Mouse (Mus musculus) embryonic facial prominence, embryonic 10.5 days (tissue): ENCODE results near the gene Abhd6. TPM values are rescaled to one million over a fixed set of nuclear protein-coding genes. Genes with fewer than 3 reads are reported as not detected.

ENCODE experiments used
- DNase-seq: peaks from one replicate; pipeline ENCODE4 v3.0.0-alpha.2; 2017; ENCODE audit warnings: low spot score
- H3K27ac ChIP-seq: fragments of 300-500 bp; sonication (generic); replicated peaks from 2 replicates; pipeline ENCODE4 v1.5.1; 2016; ENCODE audit warnings: mild to moderate bottlenecking
- H3K27me3 ChIP-seq: fragments of 300-500 bp; sonication (generic); replicated peaks from 2 replicates; pipeline ENCODE4 v1.6.1; 2016; ENCODE audit warnings: low read depth, mild to moderate bottlenecking; ENCODE audit not compliant: poor library complexity, severe bottlenecking
- H3K36me3 ChIP-seq: fragments of 300-500 bp; sonication (generic); replicated peaks from 2 replicates; pipeline ENCODE4 v1.6.1; 2016; ENCODE audit warnings: mild to moderate bottlenecking, moderate library complexity
- H3K4me1 ChIP-seq: fragments of 300-500 bp; sonication (generic); 2 replicates; pipeline ENCODE4 v1.6.1; 2016
- H3K4me3 ChIP-seq: fragments of 300-500 bp; sonication (generic); 2 replicates; pipeline ENCODE4 v1.5.1; 2016; ENCODE audit warnings: mild to moderate bottlenecking, moderate library complexity
- H3K9me3 ChIP-seq: fragments of 300-500 bp; sonication (generic); 2 replicates; pipeline ENCODE4 v1.6.1; 2016; ENCODE audit warnings: mild to moderate bottlenecking
- WGBS: fragments of 180-500 bp; shearing (Covaris S2); methylation state at CpG from one replicate; pipeline ENCODE4 v1.1.7; 2016; 5-methylcytosine and 5-hydroxymethylcytosine counted together
- polyA plus RNA-seq: library from polyadenylated mRNA; unstranded; fragments of >200 nt; fragmentation: Nextera tagmentation; extraction: Ambion mirVana; gene quantifications from 2 replicates; pipeline ENCODE4 v1.2.1, GENCODE M21; 2016

The Abhd6 gene
- polyA plus RNA-seq, 1 experiment from 2014 or later = 17.6 TPM

DNA sequence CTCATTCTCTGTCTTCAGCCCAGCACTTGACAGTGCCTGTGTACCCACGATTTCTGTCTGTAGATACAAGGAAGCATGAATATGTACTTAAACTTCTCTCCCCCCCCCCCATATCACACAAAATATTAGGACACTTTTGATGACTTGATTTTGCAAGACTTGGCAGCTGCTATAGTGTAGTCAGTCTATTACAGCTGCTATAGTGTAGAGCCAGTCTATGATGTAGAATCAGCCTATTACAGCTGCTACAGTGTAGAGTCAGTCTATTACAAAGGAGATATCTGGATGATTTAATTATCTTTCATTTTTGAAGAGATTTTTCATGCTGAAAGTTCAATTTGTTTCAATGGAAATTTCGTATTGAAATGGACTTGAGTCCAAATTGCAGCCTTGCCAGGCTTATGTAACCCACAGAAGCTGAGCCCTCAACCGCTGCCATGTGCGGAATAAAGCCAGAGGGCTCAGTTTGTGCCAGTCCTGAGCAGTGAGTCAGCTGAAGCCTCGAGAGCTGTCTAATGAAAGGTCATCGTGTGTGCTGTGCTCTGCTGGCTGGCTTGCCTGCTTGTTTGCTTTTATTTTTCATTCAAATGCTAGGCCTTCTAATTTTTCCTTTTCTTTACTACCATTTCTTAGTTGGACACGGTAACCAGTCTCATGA lies 36.2 kb downstream of the Abhd6 start:
- WGBS = 84% methylated on average over 7 of the region's 7 CpGs

DNA sequence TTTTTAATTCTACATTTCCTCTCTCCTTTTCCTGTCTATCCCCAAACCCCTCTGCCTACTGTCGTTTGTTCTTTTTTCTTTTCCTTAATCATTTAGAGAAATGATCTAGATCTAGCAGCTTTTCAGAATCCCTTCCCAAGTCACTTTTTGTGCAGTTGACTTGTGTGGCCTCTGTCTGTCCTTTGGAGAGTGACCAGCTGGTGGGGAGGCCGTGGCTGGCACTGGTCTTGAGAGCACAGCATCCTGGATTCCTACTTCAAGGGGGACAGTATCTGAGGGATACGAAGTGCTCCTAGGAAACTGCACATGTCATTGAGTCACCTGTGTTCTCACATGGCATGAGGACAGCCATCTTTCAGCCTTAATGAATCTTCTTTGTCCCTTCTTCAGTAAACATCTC lies 37.5 kb downstream of the Abhd6 start:
- Histone ChIP-seq H3K36me3 (peaks cover 7% of the 10 kb centered on the region; the same call in 1 of the 2 replicates), H3K27me3 (no peaks in the 10 kb centered on the region), H3K4me1 (no peaks in the 10 kb centered on the region), H3K27ac (no peak overlapping the region), H3K9me3 (no peaks in the 10 kb centered on the region), H3K4me3 (no peak overlapping the region)
- 88% methylated on average over 3 of the region's 3 CpGs for WGBS
- DNase-seq = no peak

More for the DNA sequence above, 36.2 kb downstream of the Abhd6 start:
- no peaks in the 10 kb centered on the region for H3K27me3 ChIP-seq
- no peak overlapping the region for H3K4me3 ChIP-seq
- no peaks in the 10 kb centered on the region for H3K4me1 ChIP-seq
- no peaks in the 10 kb centered on the region for H3K9me3 ChIP-seq
- H3K27ac ChIP-seq = no peak overlapping the region
- no peak for DNase-seq
- peaks cover 5% of the 10 kb centered on the region; the same call in 1 of the 2 replicates for H3K36me3 ChIP-seq

DNA sequence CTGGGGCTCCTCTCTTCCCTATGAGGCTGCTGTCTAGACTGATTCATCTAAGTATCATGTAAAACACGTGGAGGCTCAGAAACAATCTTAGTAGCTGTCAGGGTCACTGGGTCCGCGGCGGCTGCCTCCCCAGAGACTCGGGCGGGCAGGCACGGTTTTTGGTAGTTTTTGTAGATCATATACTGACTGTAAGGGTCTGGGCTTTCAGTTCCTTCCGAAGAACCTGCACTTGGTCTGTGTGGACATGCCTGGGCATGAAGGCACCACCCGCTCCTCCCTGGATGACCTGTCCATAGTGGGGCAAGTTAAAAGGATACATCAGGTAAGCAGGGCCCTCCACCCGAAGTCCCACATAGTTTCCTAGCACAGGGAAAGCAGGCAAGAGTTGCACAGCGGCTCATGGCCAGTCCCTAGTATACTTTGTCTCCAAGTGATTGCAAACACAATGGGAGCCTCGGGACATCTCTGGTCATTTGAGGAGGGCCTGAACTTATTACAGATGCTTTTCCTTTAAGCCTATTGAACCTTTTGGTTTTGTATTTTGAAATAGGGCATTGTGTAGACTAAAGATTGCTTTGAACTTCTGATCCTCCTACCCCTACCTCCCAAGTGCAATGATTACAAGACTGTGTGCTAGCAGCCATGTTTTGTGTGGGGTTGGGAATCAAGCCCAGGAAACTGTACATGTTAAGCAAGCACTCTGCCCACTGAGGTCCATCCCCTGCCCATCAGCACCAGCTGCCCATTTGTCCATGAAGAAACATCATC lies 38.4 kb downstream of the Abhd6 start:
- Histone ChIP-seq H3K4me1 (no peaks in the 10 kb centered on the region), H3K36me3 (peaks cover 12% of the 10 kb centered on the region; the same call in 1 of the 2 replicates), H3K4me3 (no peak overlapping the region), H3K27ac (no peak overlapping the region), H3K9me3 (no peaks in the 10 kb centered on the region), H3K27me3 (no peaks in the 10 kb centered on the region)
- 85% methylated on average over 12 of the region's 12 CpGs for WGBS
- DNase-seq = no peak

DNA sequence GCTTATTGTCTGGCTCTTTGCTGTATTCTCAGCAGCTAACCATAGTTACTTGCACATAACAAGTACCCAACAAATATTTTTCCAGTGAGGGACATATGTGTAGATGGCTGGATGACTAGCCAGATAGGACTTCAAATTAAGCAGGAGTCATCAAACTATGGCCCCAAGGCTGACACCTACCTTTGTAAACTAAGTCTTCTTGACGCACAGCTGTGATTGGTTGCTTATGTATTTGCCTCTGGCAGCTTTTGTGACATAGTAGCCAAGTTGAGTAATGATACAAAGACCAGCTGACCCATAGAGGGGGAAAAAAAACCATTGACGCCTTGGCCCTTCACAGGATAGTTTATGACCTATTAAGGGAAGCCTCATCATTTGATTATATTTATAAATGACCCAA lies 39.4 kb downstream of the Abhd6 start:
- WGBS = 92% methylated on average over 2 of the region's 2 CpGs
- no peak for DNase-seq
- peaks cover 20% of the 10 kb centered on the region for H3K36me3 ChIP-seq
- no peak overlapping the region for H3K27ac ChIP-seq
- no peak overlapping the region for H3K4me3 ChIP-seq
- H3K27me3 ChIP-seq = no peaks in the 10 kb centered on the region
- no peaks in the 10 kb centered on the region for H3K9me3 ChIP-seq
- no peaks in the 10 kb centered on the region for H3K4me1 ChIP-seq

DNA sequence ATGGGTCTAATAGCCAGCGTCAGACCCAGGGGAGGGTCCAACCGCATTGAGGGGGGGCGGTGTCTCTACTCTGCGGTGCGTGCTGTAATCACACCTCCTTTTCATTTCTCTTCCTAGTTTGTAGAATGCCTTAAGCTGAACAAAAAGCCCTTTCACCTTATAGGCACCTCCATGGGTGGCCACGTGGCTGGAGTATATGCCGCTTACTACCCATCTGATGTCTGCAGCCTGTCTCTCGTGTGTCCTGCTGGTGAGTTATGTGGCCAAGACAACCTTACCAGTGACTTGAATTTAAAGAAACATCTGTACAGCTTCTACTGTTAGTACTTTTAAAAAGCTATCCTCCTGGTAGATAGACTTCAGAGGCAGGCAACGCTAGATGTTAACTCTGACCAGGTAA lies 39.9 kb downstream of the Abhd6 start:
- Histone ChIP-seq H3K27me3 (no peaks in the 10 kb centered on the region), H3K36me3 (peaks cover 24% of the 10 kb centered on the region), H3K27ac (no peak overlapping the region), H3K9me3 (no peaks in the 10 kb centered on the region), H3K4me3 (no peak overlapping the region), H3K4me1 (no peaks in the 10 kb centered on the region)
- no peak for DNase-seq
- 94% methylated on average over 9 of the region's 9 CpGs for WGBS

DNA sequence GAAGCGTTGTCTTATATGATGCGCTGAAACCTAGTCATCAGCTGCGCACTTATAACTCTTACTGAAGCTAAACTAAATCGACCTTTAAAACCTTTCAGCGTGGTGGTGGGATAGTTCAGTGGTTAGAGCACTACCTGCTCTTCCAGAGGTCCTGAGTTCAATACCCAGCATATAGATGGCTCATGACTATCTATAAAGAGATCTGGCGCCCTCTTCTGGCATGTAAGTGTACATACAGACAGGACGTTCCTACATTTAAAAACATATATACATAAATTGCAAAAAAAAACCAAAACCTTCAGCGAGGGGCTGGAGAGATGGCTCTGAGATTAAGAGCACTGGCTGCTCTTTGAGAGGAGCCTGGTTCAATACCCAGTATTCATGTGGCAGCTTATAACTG lies 41.6 kb downstream of the Abhd6 start:
- H3K4me1 ChIP-seq = no peaks in the 10 kb centered on the region
- H3K36me3 ChIP-seq = peaks cover 33% of the 10 kb centered on the region
- H3K9me3 ChIP-seq = no peaks in the 10 kb centered on the region
- DNase-seq = no peak
- H3K27ac ChIP-seq = no peak overlapping the region
- no peaks in the 10 kb centered on the region for H3K27me3 ChIP-seq
- no peak overlapping the region for H3K4me3 ChIP-seq
- WGBS = 70% methylated on average over 8 of the region's 8 CpGs

DNA sequence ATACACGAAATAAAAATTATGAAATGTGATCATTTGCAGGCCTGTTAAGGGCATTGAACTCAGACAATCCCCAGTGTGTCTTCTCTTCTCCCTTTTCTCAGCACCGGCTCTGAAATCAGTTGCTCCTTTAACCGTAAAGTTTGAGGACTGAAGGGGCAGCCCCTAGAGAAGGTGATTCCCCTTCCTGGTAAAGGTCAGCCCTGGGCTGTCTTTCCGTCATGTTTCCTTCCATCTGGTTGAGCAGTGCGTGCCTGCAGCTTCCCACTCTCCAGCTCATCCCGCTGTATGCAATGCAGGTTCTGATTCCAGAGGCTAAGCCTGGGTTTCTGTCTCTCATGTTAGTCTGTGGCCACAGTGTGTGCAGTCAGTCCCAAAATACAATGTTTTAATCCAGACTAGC lies 42.1 kb downstream of the Abhd6 start:
- DNase-seq = no peak
- 80% methylated on average over 6 of the region's 6 CpGs for WGBS
- Histone ChIP-seq H3K4me3 (no peak overlapping the region), H3K9me3 (no peaks in the 10 kb centered on the region), H3K4me1 (no peaks in the 10 kb centered on the region), H3K36me3 (peaks cover 37% of the 10 kb centered on the region), H3K27ac (no peak overlapping the region), H3K27me3 (no peaks in the 10 kb centered on the region)

DNA sequence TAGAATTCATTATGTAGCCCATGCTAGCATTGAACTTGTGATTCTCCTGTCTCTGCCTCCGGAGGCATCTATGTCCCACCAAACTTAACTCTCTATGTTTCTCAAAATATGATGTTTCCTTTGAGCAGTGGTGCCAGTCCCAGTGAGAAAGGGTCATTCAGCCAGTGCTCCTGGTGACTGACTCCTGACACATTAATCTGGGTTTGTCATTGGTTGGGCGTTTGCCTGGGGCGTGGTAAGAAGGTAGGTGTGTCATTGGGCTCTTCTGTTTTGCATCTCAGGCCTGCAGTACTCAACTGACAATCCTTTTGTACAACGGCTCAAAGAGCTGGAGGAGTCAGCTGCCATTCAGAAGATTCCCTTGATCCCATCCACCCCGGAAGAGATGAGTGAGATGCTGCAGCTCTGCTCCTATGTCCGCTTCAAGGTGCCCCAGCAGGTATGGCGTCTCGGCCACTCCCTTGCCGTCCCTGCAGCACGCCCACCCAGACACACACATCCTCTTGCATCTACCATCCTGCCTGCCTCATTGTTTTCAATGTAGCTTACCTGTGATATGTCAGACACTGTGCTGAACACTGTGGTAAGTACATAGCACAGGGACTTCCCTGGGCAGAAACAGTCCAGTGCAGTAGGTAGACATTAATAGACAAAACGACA lies 42.6 kb downstream of the Abhd6 start:
- Histone ChIP-seq H3K9me3 (no peaks in the 10 kb centered on the region), H3K4me1 (no peaks in the 10 kb centered on the region), H3K27me3 (no peaks in the 10 kb centered on the region), H3K36me3 (peaks cover 42% of the 10 kb centered on the region), H3K4me3 (no peak overlapping the region), H3K27ac (no peak overlapping the region)
- 87% methylated on average over 11 of the region's 11 CpGs for WGBS
- no peak for DNase-seq

DNA sequence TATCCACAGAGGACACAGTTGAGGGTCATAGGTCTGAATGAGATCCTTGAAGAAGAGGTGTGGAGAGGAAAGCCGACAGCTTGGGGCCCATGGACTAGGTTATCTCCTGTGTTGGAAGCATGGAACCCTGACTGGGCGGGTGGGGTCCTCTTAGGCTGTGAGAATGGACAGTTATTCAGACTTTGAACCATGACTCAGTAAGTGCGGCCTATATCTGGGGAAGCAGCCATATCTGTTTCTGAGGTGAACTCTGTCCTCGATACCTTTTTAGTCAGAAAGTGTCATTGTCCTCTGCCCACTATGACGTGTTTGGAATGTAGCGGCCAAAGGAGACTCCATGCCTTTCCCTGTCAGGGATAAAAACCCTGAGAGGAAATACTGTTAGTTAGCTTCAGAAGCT lies 44.1 kb downstream of the Abhd6 start:
- no peak for DNase-seq
- H3K4me3 ChIP-seq = no peak overlapping the region
- no peaks in the 10 kb centered on the region for H3K4me1 ChIP-seq
- 94% methylated on average over 6 of the region's 6 CpGs for WGBS
- H3K27ac ChIP-seq = no peak overlapping the region
- H3K9me3 ChIP-seq = no peaks in the 10 kb centered on the region
- H3K36me3 ChIP-seq = peaks cover 45% of the 10 kb centered on the region
- H3K27me3 ChIP-seq = no peaks in the 10 kb centered on the region

DNA sequence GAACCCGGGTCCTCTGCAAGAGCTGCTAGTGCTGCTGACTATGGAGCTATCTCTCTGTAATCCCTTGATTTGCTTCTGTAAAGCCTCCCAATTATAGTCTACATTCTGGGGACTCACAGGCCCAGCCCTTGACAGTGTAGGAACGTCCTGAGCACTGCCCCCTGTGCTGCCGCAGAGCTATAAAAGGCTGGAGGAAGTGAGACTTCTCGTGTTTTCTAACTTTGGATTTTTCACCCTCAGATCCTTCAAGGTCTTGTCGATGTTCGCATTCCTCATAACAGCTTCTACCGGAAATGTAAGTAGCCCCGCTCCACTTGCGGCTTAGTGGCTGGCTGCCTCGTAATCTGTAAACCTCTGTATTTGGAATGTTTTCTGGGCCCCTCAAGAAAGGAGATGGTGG lies 46.6 kb downstream of the Abhd6 start:
- Histone ChIP-seq H3K36me3 (peaks cover 53% of the 10 kb centered on the region), H3K4me3 (no peak overlapping the region), H3K4me1 (peaks cover 5% of the 10 kb centered on the region), H3K27me3 (no peaks in the 10 kb centered on the region), H3K27ac (no peak overlapping the region), H3K9me3 (no peaks in the 10 kb centered on the region)
- DNase-seq = no peak
- 92% methylated on average over 10 of the region's 10 CpGs for WGBS

DNA sequence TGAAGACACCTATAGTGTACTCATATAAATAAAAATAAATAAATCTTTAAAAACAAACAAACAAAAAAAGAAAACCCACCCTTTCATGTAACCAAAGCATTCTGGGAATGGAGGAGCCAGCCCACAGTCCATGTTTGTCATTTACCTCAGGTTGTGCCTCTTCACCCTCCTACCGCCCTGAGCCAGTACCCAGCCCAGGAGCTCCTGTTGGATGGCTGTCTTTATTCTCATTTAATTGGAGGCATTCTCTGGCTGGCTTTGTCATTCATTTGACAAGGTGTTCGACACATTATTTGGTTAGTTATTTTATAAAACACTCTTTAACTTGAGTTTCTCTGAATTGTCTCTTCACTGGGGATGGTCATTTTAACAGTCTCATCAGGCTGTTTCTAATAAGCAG lies 49.2 kb downstream of the Abhd6 start:
- Histone ChIP-seq H3K36me3 (peaks cover 45% of the 10 kb centered on the region), H3K4me1 (peaks cover 10% of the 10 kb centered on the region), H3K9me3 (no peaks in the 10 kb centered on the region), H3K27me3 (no peaks in the 10 kb centered on the region), H3K4me3 (no peak overlapping the region), H3K27ac (no peak overlapping the region)
- DNase-seq = no peak
- 91% methylated on average over 2 of the region's 2 CpGs for WGBS

DNA sequence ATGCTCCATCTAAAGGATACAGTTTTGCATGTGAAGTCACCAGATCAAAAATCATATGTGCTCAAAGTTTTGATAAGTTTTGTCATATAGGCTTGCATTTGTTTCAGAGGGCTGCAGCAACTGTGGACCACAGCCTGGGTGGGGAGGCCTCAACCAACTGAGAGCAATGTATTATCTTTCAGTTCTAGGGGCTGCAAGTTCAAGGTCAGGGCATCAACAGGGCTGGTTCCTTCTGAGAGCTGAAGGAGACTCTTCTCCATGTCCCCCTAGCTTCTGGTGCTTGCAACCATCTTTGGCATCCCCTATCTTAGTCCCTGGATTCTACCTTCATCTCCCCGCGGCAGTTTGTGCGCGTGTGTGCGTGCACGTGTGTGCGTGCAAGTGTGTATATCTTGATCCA lies 50.0 kb downstream of the Abhd6 start:
- no peak overlapping the region for H3K27ac ChIP-seq
- no peak for DNase-seq
- H3K27me3 ChIP-seq = no peaks in the 10 kb centered on the region
- H3K36me3 ChIP-seq = peaks cover 38% of the 10 kb centered on the region
- no peaks in the 10 kb centered on the region for H3K9me3 ChIP-seq
- no peak overlapping the region for H3K4me3 ChIP-seq
- 93% methylated on average over 7 of the region's 7 CpGs for WGBS
- H3K4me1 ChIP-seq = peaks cover 10% of the 10 kb centered on the region
